Mouse (Mus musculus) granulocyte monocyte progenitor cell, adult 5-6 weeks (primary cell): ENCODE data around the gene Lrrc66. TPM values are rescaled to one million over a fixed set of nuclear protein-coding genes. Genes with fewer than 3 reads are reported as not detected.

Experiments used
- ATAC-seq: replicated peaks from 2 replicates; pipeline ENCODE4 v1.8.0; 2016; ENCODE audit warnings: mild to moderate bottlenecking, moderate TSS enrichment, inconsistent platforms; ENCODE audit not compliant: poor library complexity, severe bottlenecking
- total RNA-seq, 2 experiments: library from RNA; stranded (forward) in 1 of 2; stranded (reverse) in 1 of 2; fragments of 200-712, 200-1000 nt in 1 of 2; fragments of >200 nt in 1 of 2; fragmentation: Nextera tagmentation in 1 of 2; gene quantifications; 2 replicates each; pipeline ENCODE4 v1.2.3; 2014 to 2017

Gene Lrrc66
- total RNA-seq (2014; fragmentation: Nextera tagmentation): 0.34 TPM in 1 of 2 replicates, not detected in the other
- total RNA-seq (2017): 1.1 TPM in 1 of 2 replicates, not detected in the other

- ATAC-seq: no peak
Measured at GRCm38 (mm10) chr5:73632291-73632690, at the start of gene Lrrc66. Gene Lrrc66 (minus strand): TSS chr5:73632526.

GRCm38 (mm10) chr5:73676626-73677025 is 44.3 kb upstream of the Lrrc66 start:
- no peak for ATAC-seq

GRCm38 (mm10) chr5:73675604-73676003 is 43.3 kb upstream of the Lrrc66 start:
- ATAC-seq: no peak

- no peak for ATAC-seq
Measured at GRCm38 (mm10) chr5:73669386-73669785, 37.1 kb upstream of the Lrrc66 start.

- ATAC-seq: no peak
Measured at GRCm38 (mm10) chr5:73667877-73668276, 35.6 kb upstream of the Lrrc66 start.

- ATAC-seq: no peak
Measured at GRCm38 (mm10) chr5:73666695-73667094, 34.4 kb upstream of the Lrrc66 start.

GRCm38 (mm10) chr5:73651855-73652201 is 19.5 kb upstream of the Lrrc66 start:
- no peak for ATAC-seq

GRCm38 (mm10) chr5:73651061-73651854 is 18.9 kb upstream of the Lrrc66 start, which contains the start of gene Spata18:
Gene Spata18 (plus strand): TSS chr5:73651379.
- ATAC-seq: peak; percentile 38

GRCm38 (mm10) chr5:73650365-73650964 is 18.1 kb upstream of the Lrrc66 start:
- no peak for ATAC-seq

GRCm38 (mm10) chr5:73647261-73647900 is 15.1 kb upstream of the Lrrc66 start, which contains the start of gene Sgcb:
Gene Sgcb (minus strand): TSS chr5:73647790.
- ATAC-seq: peak; percentile 81

- peak; percentile 67 for ATAC-seq
Measured at GRCm38 (mm10) chr5:73642091-73642490, 9.8 kb upstream of the Lrrc66 start.

GRCm38 (mm10) chr5:73641058-73641457 is 8.7 kb upstream of the Lrrc66 start:
- no peak for ATAC-seq

- ATAC-seq: peak; percentile 67
Measured at GRCm38 (mm10) chr5:73637337-73638107, 5.2 kb upstream of the Lrrc66 start.

- peak; percentile 30; the same call in 1 of the 2 replicates for ATAC-seq
Measured at GRCm38 (mm10) chr5:73633141-73633540, 815 bp upstream of the Lrrc66 start.

GRCm38 (mm10) chr5:73631001-73631558 is 1.2 kb downstream of the Lrrc66 start:
- no peak for ATAC-seq

GRCm38 (mm10) chr5:73630141-73630540 is 2.2 kb downstream of the Lrrc66 start:
- ATAC-seq: peak; percentile 99

GRCm38 (mm10) chr5:73627991-73628390 is 4.3 kb downstream of the Lrrc66 start:
- no peak for ATAC-seq

- ATAC-seq: no peak
Measured at GRCm38 (mm10) chr5:73627559-73627958, 4.8 kb downstream of the Lrrc66 start.

- ATAC-seq: no peak
Measured at GRCm38 (mm10) chr5:73626842-73627241, 5.5 kb downstream of the Lrrc66 start.

GRCm38 (mm10) chr5:73625505-73625904 is 6.8 kb downstream of the Lrrc66 start:
- ATAC-seq: no peak
